Mouse (Mus musculus): ENCODE data around the gene Calcrl.
"Not testable (repeated sequence)": the region's sequence is repeated elsewhere in the genome, so short reads cannot be mapped to it uniquely, and the experiment has no call there.

Gene Calcrl

GRCm38 (mm10) chr2:84388537-84388936 is 36.7 kb downstream of the Calcrl start:
- DNase-seq = not testable (repeated sequence)

GRCm38 (mm10) chr2:84388023-84388416 is 37.2 kb downstream of the Calcrl start:
- peak in 1 of 2 experiments; percentile 20 for DNase-seq

GRCm38 (mm10) chr2:84387394-84388022 is 37.7 kb downstream of the Calcrl start:
- DNase-seq = peak in 1 of 2 experiments; percentile 6

- peak; percentile 21 to 45 for DNase-seq
These were observed 38.4 kb downstream of the Calcrl start for GRCm38 (mm10) chr2:84386563-84387393.

GRCm38 (mm10) chr2:84384911-84385693 is 40.1 kb downstream of the Calcrl start:
- DNase-seq = no peak

- DNase-seq = no peak
These were observed 41.4 kb downstream of the Calcrl start for GRCm38 (mm10) chr2:84383828-84384227.

- DNase-seq = no peak
These were observed 42.7 kb downstream of the Calcrl start for GRCm38 (mm10) chr2:84382556-84382955.

GRCm38 (mm10) chr2:84381997-84382396 is 43.2 kb downstream of the Calcrl start:
- DNase-seq = no peak

- peak; percentile 29 to 47 for DNase-seq
These were observed 44.4 kb downstream of the Calcrl start for GRCm38 (mm10) chr2:84380816-84381215.

GRCm38 (mm10) chr2:84378678-84379077 is 46.5 kb downstream of the Calcrl start:
- DNase-seq = no peak

- DNase-seq = no peak
These were observed 56.0 kb downstream of the Calcrl start for GRCm38 (mm10) chr2:84369256-84369655.

GRCm38 (mm10) chr2:84366742-84367141 is 58.5 kb downstream of the Calcrl start:
- DNase-seq = no peak

- peak; percentile 70 to 71 for DNase-seq
These were observed 59.9 kb downstream of the Calcrl start for GRCm38 (mm10) chr2:84365266-84365665.

GRCm38 (mm10) chr2:84362779-84363719 is 62.2 kb downstream of the Calcrl start:
- peak in 1 of 2 experiments; percentile 7 for DNase-seq

- DNase-seq = no peak
These were observed 66.4 kb downstream of the Calcrl start for GRCm38 (mm10) chr2:84358690-84359343.

GRCm38 (mm10) chr2:84355281-84355680 is 69.9 kb downstream of the Calcrl start:
- peak in 1 of 2 experiments; percentile 5 for DNase-seq

- DNase-seq = no peak
These were observed 77.8 kb downstream of the Calcrl start for GRCm38 (mm10) chr2:84347376-84347775.

- no peak for DNase-seq
These were observed 81.5 kb downstream of the Calcrl start for GRCm38 (mm10) chr2:84343756-84344155.

GRCm38 (mm10) chr2:84337774-84338450 is 87.3 kb downstream of the Calcrl start:
- no peak for DNase-seq

- no peak for DNase-seq
These were observed 88.9 kb downstream of the Calcrl start for GRCm38 (mm10) chr2:84336331-84336730.

All from kidney, postnatal 4 days (tissue).